Mouse (Mus musculus): ENCODE measurements around the gene Chst3. TPM values are rescaled to one million over a fixed set of nuclear protein-coding genes. Genes with fewer than 3 reads are reported as not detected.
"Not testable (repeated sequence)": the region's sequence is repeated elsewhere in the genome, so short reads cannot be mapped to it uniquely, and the experiment has no call there.

Gene Chst3
- polyA plus RNA-seq, 1 experiment from 2014 or later, result 3.7 TPM

- peaks cover 10% of the 10 kb centered on the region for H3K36me3 ChIP-seq
- H3K9me3 ChIP-seq, result no peaks in the 10 kb centered on the region
- ATAC-seq (ENCODE audit: low FRiP score, low read depth), result no peak; the same call in 1 of the 2 replicates
- H3K4me1 ChIP-seq, result peaks cover 57% of the 10 kb centered on the region
- WGBS, result under 1% methylated on average over 17 of the region's 17 CpGs
- H3K27me3 ChIP-seq, result no peaks in the 10 kb centered on the region
- peak overlapping the region; percentile 63 for H3K4me2 ChIP-seq (replicated peaks)
- no peak overlapping the region for H3K27ac ChIP-seq
- H3K9ac ChIP-seq, result peak overlapping the region; percentile 59; the same call in 1 of the 2 replicates
- H3K4me3 ChIP-seq, result peak overlapping the region; percentile 35
Observed at GRCm38 (mm10) chr10:60191796-60192195, 27.3 kb downstream of the Chst3 start.

GRCm38 (mm10) chr10:60189534-60190186, 29.4 kb downstream of the Chst3 start:
- WGBS, result 78% methylated on average over 6 of the region's 6 CpGs
- Histone ChIP-seq H3K27ac (no peak overlapping the region), H3K36me3 (peaks cover 29% of the 10 kb centered on the region), H3K27me3 (no peaks in the 10 kb centered on the region), H3K4me3 (no peak overlapping the region), H3K4me1 (peaks cover 57% of the 10 kb centered on the region), H3K9ac (no peak overlapping the region), H3K4me2 (replicated peaks) (no peak overlapping the region), H3K9me3 (no peaks in the 10 kb centered on the region)
- no peak for ATAC-seq (ENCODE audit: low FRiP score, low read depth)

DNA sequence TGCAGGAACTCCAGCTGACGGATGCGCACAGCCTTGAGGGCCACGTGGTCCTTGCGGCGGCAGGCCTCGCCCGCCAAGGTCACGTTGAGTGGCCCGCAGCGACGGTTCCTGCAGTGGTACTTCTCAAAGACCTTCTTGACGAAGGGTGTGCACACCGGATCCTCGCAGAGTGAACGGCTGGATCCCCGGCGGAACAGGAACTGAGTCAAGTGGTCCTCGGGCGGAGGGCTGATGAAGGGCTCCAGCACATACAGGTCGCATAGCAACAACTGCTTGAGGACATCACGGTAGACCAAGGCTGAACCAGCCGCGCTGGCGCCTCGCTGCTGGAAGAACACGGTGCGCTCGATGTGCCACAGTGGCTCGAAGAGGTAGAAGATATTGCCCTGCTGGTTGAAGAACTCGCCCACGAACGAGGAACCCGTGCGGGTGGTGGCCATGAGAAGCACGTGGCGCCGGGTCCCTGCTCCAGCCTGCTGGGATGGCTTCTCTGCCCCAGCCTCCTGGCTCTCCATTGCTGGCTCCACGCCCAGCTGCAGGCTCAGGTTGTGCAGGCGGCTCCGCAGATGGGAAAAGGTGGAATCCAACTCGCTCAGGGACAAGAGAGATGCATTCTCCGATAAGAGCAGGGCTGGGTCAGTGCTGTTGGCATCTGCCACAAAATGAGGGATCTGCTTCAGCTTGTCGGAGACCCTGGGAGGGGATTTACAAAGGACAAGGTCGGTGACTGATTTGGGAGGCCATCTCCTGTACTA, 32.7 kb downstream of the Chst3 start:
- Histone ChIP-seq H3K9ac (no peak overlapping the region), H3K27ac (no peak overlapping the region; the same call in 1 of the 2 replicates), H3K36me3 (peaks cover 53% of the 10 kb centered on the region), H3K4me2 (replicated peaks) (no peak overlapping the region), H3K4me1 (peaks cover 43% of the 10 kb centered on the region), H3K9me3 (no peaks in the 10 kb centered on the region), H3K27me3 (no peaks in the 10 kb centered on the region), H3K4me3 (no peak overlapping the region)
- ATAC-seq (ENCODE audit: low FRiP score, low read depth), result no peak
- WGBS, result 82% methylated on average over 44 of the region's 44 CpGs

DNA sequence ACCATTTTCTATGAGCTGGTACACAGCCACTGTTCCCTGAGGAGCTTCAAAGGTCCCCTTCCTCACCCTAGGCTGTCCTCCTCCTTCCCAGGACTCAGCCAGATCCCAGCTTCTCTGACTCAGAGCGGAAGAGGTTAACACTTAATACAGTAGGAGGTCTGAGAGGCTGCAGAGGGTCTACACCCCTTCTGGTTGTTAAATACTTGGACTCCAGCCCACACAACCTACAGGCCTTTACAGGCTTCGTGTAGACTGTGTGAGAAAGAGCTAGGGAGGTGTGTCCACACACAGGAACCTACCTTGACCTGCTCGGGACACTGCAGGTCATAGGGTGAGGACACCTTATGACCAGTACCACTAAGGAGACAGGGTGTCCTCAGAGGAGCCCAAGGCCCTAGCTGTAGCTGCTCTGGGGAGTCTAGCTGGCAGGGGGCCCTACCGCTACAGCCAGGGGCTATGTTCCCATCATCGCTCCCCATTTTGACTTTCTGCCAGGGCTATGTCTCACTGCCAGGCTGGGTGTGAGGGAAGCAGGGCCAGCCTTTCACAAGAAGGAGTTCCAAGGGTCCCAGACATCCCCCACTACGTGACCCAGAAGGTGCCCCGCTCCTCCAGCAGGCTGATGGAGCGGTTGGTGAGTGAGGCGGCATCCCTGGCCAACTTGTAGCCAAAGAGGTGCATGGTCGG, 33.9 kb downstream of the Chst3 start:
- Histone ChIP-seq H3K27ac (peak overlapping the region; percentile 23), H3K9me3 (no peaks in the 10 kb centered on the region), H3K27me3 (no peaks in the 10 kb centered on the region), H3K4me3 (no peak overlapping the region), H3K36me3 (peaks cover 53% of the 10 kb centered on the region), H3K9ac (0 out of 2 replicates have a peak overlapping the region, but pooled peaks have one; percentile 31), H3K4me2 (replicated peaks) (peak overlapping the region; percentile 26; the same call in 1 of the 2 replicates), H3K4me1 (peaks cover 34% of the 10 kb centered on the region)
- peak; percentile 84 for ATAC-seq (ENCODE audit: low FRiP score, low read depth)
- 73% methylated on average over 10 of the region's 10 CpGs for WGBS

GRCm38 (mm10) chr10:60175306-60175705, 43.8 kb downstream of the Chst3 start:
- not testable (repeated sequence) for H3K4me2 ChIP-seq (replicated peaks); H3K9ac ChIP-seq; H3K4me3 ChIP-seq; H3K4me1 ChIP-seq; H3K27ac ChIP-seq; H3K36me3 ChIP-seq; H3K27me3 ChIP-seq; ATAC-seq (ENCODE audit: low FRiP score, low read depth); H3K9me3 ChIP-seq
- WGBS, result 86% methylated on average over 9 of the region's 9 CpGs

DNA sequence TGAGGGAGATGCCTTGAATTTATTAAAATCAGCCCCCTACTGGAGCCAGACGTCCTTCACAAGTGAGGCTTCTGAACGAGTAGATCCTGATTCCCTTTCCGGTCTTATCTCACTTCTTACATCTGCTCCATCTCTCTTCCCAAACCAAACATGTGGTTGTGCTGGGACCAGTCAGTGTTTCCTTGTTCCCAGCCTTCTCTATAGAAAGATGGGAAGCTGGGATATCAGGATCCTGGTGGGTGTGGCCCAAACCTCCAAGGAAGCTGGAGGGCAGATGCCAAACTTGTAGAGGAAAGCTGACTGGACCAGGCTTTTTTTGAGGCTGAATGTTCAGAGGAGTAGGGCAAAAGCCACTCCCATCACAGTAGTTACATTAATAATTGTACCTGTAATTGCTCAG, 44.6 kb downstream of the Chst3 start:
- Histone ChIP-seq H3K27me3 (no peaks in the 10 kb centered on the region), H3K9me3 (no peaks in the 10 kb centered on the region), H3K36me3 (no peaks in the 10 kb centered on the region), H3K4me2 (replicated peaks) (no peak overlapping the region), H3K27ac (no peak overlapping the region), H3K9ac (no peak overlapping the region), H3K4me1 (no peaks in the 10 kb centered on the region), H3K4me3 (no peak overlapping the region)
- ATAC-seq (ENCODE audit: low FRiP score, low read depth), result no peak
- 59% methylated on average over 3 of the region's 3 CpGs for WGBS

DNA sequence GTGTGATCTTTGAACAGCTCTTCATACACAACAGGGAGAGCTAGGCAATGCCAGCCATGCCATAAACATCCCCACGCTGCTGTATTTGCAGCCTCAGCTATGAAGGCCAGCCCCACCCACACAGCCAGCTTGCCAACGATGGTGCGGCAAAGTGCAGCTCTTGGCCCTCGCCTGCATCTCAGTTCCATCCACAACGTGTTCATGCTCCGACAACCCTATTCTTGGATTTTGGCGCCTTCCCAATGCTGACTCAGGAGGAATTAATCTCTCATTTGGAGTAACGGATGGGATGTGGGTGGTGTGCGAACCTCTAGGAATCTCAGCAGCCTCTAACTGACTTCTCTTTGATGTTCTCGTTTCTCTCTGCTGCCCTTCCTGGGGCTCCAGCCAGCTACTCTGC, 46.0 kb downstream of the Chst3 start:
- no peaks in the 10 kb centered on the region for H3K27me3 ChIP-seq
- 66% methylated on average over 10 of the region's 10 CpGs for WGBS
- no peak overlapping the region for H3K4me3 ChIP-seq
- H3K36me3 ChIP-seq, result no peaks in the 10 kb centered on the region
- no peak overlapping the region for H3K9ac ChIP-seq
- ATAC-seq (ENCODE audit: low FRiP score, low read depth), result no peak
- H3K4me2 ChIP-seq (replicated peaks), result no peak overlapping the region
- no peaks in the 10 kb centered on the region for H3K4me1 ChIP-seq
- H3K9me3 ChIP-seq, result no peaks in the 10 kb centered on the region
- no peak overlapping the region for H3K27ac ChIP-seq

DNA sequence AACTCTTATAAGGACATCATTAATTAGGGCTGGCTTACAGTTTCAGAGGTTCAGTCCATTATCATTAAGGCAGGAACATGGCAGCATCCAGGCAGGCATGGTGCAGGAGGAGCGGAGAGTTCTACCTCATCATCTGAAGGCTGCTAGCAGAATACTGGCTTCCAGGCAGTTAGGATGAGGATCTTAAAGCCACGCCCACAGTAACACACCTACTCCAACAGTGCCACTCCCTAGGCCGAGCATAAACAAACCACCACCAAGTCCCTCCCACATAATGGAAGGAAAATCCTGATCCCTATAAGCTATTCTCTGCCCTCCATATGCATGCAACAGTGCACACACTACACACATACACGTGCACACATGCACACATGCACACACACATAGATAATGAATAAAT, 46.8 kb downstream of the Chst3 start:
- WGBS, result 90% methylated on average over 4 of the region's 4 CpGs
- H3K4me1 ChIP-seq, result no peaks in the 10 kb centered on the region
- no peak overlapping the region for H3K4me3 ChIP-seq
- H3K36me3 ChIP-seq, result no peaks in the 10 kb centered on the region
- H3K27me3 ChIP-seq, result no peaks in the 10 kb centered on the region
- H3K9me3 ChIP-seq, result no peaks in the 10 kb centered on the region
- no peak overlapping the region for H3K4me2 ChIP-seq (replicated peaks)
- H3K9ac ChIP-seq, result no peak overlapping the region
- H3K27ac ChIP-seq, result no peak overlapping the region
- no peak for ATAC-seq (ENCODE audit: low FRiP score, low read depth)

DNA sequence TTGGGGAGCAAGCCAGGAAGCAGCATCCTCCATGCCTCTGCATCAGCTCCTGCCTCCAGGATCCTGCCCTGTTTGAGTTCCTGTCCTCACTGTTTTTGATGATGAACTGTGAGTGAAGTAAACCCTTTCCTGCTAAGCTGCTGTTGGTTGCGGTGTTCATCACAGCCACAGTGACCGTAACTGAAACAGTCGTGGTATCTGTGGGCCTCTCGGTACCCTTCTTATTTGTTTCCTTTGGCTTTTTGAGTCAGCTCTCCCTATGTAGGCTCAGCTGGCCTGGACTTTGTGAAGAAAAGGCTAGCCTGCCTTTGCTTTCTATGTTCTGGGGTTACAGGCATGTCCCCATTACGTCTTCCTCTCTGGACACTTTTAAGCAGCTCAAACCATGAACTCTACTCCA, 47.7 kb downstream of the Chst3 start:
- no peak overlapping the region for H3K4me3 ChIP-seq
- no peak overlapping the region for H3K9ac ChIP-seq
- H3K27ac ChIP-seq, result no peak overlapping the region
- 92% methylated on average over 5 of the region's 5 CpGs for whole genome bisulfite sequencing
- no peaks in the 10 kb centered on the region for H3K9me3 ChIP-seq
- no peaks in the 10 kb centered on the region for H3K4me1 ChIP-seq
- H3K36me3 ChIP-seq, result no peaks in the 10 kb centered on the region
- no peak for ATAC-seq (ENCODE audit: low FRiP score, low read depth)
- H3K27me3 ChIP-seq, result no peaks in the 10 kb centered on the region
- H3K4me2 ChIP-seq (replicated peaks), result no peak overlapping the region

GRCm38 (mm10) chr10:60170326-60171089, 48.6 kb downstream of the Chst3 start:
- ATAC-seq (ENCODE audit: low FRiP score, low read depth), result no peak
- Histone ChIP-seq H3K36me3 (no peaks in the 10 kb centered on the region), H3K4me2 (replicated peaks) (no peak overlapping the region), H3K27ac (no peak overlapping the region), H3K9me3 (no peaks in the 10 kb centered on the region), H3K27me3 (no peaks in the 10 kb centered on the region), H3K9ac (no peak overlapping the region), H3K4me1 (no peaks in the 10 kb centered on the region), H3K4me3 (no peak overlapping the region)
- 69% methylated on average over 10 of the region's 10 CpGs for WGBS

- Histone ChIP-seq H3K4me3 (no peak overlapping the region), H3K27me3 (no peaks in the 10 kb centered on the region), H3K4me1 (no peaks in the 10 kb centered on the region), H3K27ac (no peak overlapping the region), H3K9ac (no peak overlapping the region), H3K9me3 (no peaks in the 10 kb centered on the region), H3K4me2 (replicated peaks) (no peak overlapping the region), H3K36me3 (no peaks in the 10 kb centered on the region)
- WGBS, result 63% methylated on average over 3 of the region's 3 CpGs
- ATAC-seq (ENCODE audit: low FRiP score, low read depth), result no peak
Observed at GRCm38 (mm10) chr10:60168960-60169359, 50.1 kb downstream of the Chst3 start.

DNA sequence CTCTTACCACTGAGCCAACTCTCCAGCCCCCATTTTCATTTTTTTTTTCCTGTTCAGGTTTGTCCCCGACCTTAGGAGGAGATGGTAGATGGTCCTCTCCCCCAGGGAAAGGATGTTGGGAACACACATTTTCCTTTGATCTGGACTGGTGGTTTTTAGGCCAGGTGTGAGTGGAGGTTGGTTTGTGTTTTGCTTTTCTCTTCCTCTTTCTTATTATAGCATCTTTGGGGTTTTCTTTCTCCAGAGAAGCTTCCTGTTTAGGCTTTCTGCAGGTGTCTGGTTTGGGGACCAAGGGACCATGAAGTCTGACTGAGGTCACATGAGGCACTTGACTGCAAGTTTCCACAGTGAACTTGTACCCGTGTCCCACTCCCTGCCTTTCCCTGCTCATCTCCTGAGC, 50.8 kb downstream of the Chst3 start:
- Histone ChIP-seq H3K9me3 (no peaks in the 10 kb centered on the region), H3K4me1 (no peaks in the 10 kb centered on the region), H3K36me3 (no peaks in the 10 kb centered on the region), H3K9ac (no peak overlapping the region), H3K4me3 (no peak overlapping the region), H3K27me3 (no peaks in the 10 kb centered on the region), H3K27ac (no peak overlapping the region), H3K4me2 (replicated peaks) (no peak overlapping the region)
- ATAC-seq (ENCODE audit: low FRiP score, low read depth), result no peak
- WGBS, result 61% methylated on average over 2 of the region's 2 CpGs

All from limb, embryonic 13.5 days (tissue).